Mouse (Mus musculus) A20 (cell line): ENCODE measurements around the gene Plekha1.

Experiments
- DNase-seq: peaks from one replicate; pipeline ENCODE4 v3.0.0-alpha.2; 2011; ENCODE audit warnings: low read depth, low spot score

Gene Plekha1

GRCm38 (mm10) chr7:130954177-130954601 is 88.6 kb downstream of the Plekha1 start:
- no peak for DNase-seq

DNA sequence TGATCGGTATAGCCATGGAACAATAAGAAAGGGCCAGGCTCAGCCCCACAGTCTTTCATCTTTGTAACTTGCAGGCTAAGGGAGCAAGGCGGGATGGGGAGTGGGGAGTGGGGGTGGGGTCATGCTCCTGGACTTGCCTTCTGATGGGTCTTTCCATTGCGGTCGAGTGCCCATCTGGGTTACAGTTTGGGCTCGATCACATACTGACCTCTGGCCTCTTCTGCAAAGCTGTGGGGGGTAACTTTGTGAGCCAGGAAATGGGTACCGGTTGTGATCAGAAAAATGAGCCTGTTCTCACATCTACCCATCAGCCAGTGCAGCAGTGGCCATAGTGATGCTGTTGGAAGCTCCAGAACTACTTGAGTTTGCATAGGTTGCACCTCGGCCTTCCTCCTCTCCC is 93.0 kb downstream of the Plekha1 start:
- DNase-seq, result no peak

DNA sequence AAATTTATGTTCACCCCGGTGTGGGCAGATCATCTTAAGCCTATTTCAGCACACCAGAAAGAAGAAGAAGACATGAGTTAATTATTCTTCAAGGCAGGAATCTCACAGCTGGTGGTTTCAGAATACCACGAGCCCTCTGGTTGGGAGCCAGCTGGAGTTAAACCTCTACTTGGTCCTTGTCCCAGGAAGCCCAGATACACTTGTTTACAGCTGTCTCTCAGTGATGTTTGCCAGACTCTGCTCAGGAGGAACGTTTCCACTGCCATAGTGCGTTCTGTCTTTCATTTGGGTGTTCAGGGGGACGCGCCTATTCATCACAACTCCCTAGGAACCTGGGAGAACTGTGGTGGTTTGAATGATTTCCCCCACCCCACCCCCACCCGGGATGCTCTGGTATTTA is 94.3 kb downstream of the Plekha1 start:
- no peak for DNase-seq

GRCm38 (mm10) chr7:130961429-130961828 is 95.9 kb downstream of the Plekha1 start:
- no peak for DNase-seq
